Mouse (Mus musculus) MEL (cell line): ENCODE results near the gene Epha6.

Experiments used
- E2F4 ChIP-seq: IDR thresholded peaks from 2 replicates; pipeline ENCODE4 v1.6.1; 2011; ENCODE audit warnings: low read depth, low read length, improper control_type of control experiment, borderline replicate concordance
- GABPA ChIP-seq: IDR thresholded peaks from 2 replicates; pipeline ENCODE4 v1.6.1; 2012; ENCODE audit warnings: low read depth, mild to moderate bottlenecking, inconsistent platforms, low read length, improper control_type of control experiment, moderate library complexity

GRCm38 (mm10) chr16:59715524-59715923 lies 889.8 kb downstream of the Epha6 start:
- TF ChIP-seq E2F4: no peak
- no peak for TF ChIP-seq GABPA
